Mouse (Mus musculus) megakaryocyte, embryonic 14.5 days (primary cell): Measurements from ENCODE around the gene Atxn7l1. TPM values are rescaled to one million over a fixed set of nuclear protein-coding genes. Genes with fewer than 3 reads are reported as not detected.

Source experiments
- H3K27me3 ChIP-seq: replicated peaks from 2 replicates; pipeline ENCODE3; 2012; ENCODE audit warnings: inconsistent platforms
- H3K36me3 ChIP-seq: replicated peaks from 2 replicates; pipeline ENCODE3; 2012; ENCODE audit warnings: low read length, inconsistent platforms, mixed read lengths
- H3K4me1 ChIP-seq: 2 replicates; pipeline ENCODE4 v1.6.1; 2012; ENCODE audit warnings: inconsistent platforms
- H3K4me3 ChIP-seq: replicated peaks from 2 replicates; pipeline ENCODE3; 2012; ENCODE audit warnings: moderate library complexity, mild to moderate bottlenecking, inconsistent platforms
- H3K9me3 ChIP-seq: 2 replicates; pipeline ENCODE4 v1.6.1; 2012; ENCODE audit warnings: inconsistent platforms
- FLI1 ChIP-seq: IDR thresholded peaks from 2 replicates; pipeline ENCODE4 v1.6.1; 2012; ENCODE audit warnings: low read length, inconsistent platforms, mixed read lengths
- GATA1 ChIP-seq: IDR thresholded peaks from 3 replicates; pipeline ENCODE4 v1.6.1; 2012; ENCODE audit warnings: mixed read lengths, low read length, inconsistent platforms, borderline replicate concordance
- polyA plus RNA-seq: library from polyadenylated mRNA; stranded (reverse); fragments of >175 nt; gene quantifications from 2 replicates; pipeline ENCODE4 v1.2.3, GENCODE M21; 2012; ENCODE audit warnings: low replicate concordance; ENCODE audit not compliant: insufficient read depth

Atxn7l1 gene
- polyA plus RNA-seq, 1 experiment: 22.5 TPM

GRCm38 (mm10) chr12:33322547-33322946, 175.1 kb downstream of the Atxn7l1 start:
- Histone ChIP-seq H3K36me3 (peaks cover 92% of the 10 kb centered on the region), H3K9me3 (no peaks in the 10 kb centered on the region), H3K27me3 (no peaks in the 10 kb centered on the region), H3K4me1 (peaks cover 50% of the 10 kb centered on the region), H3K4me3 (no peak overlapping the region)
- TF ChIP-seq FLI1 (no peak), GATA1 (no peak)

GRCm38 (mm10) chr12:33323821-33324220, 176.3 kb downstream of the Atxn7l1 start:
- H3K4me3 ChIP-seq: no peak overlapping the region
- peaks cover 92% of the 10 kb centered on the region for H3K36me3 ChIP-seq
- no peak for TF ChIP-seq FLI1
- no peak for TF ChIP-seq GATA1
- peaks cover 38% of the 10 kb centered on the region for H3K4me1 ChIP-seq
- no peaks in the 10 kb centered on the region for H3K27me3 ChIP-seq
- no peaks in the 10 kb centered on the region for H3K9me3 ChIP-seq

- H3K27me3 ChIP-seq: no peaks in the 10 kb centered on the region
- no peak overlapping the region for H3K4me3 ChIP-seq
- no peaks in the 10 kb centered on the region for H3K9me3 ChIP-seq
- no peak for TF ChIP-seq FLI1
- no peak for TF ChIP-seq GATA1
- H3K36me3 ChIP-seq: peaks cover 91% of the 10 kb centered on the region
- peaks cover 40% of the 10 kb centered on the region for H3K4me1 ChIP-seq
These were observed 177.9 kb downstream of the Atxn7l1 start for GRCm38 (mm10) chr12:33325424-33325823.

- no peak for TF ChIP-seq FLI1
- no peak for TF ChIP-seq GATA1
These were observed 184.6 kb downstream of the Atxn7l1 start for GRCm38 (mm10) chr12:33332046-33332445.

GRCm38 (mm10) chr12:33332796-33333195, 185.3 kb downstream of the Atxn7l1 start:
- Histone ChIP-seq H3K27me3 (no peaks in the 10 kb centered on the region), H3K36me3 (peaks cover 98% of the 10 kb centered on the region), H3K4me3 (no peak overlapping the region), H3K9me3 (no peaks in the 10 kb centered on the region), H3K4me1 (peaks cover 87% of the 10 kb centered on the region)
- TF ChIP-seq FLI1 (no peak), GATA1 (no peak)

More at GRCm38 (mm10) chr12:33332046-33332445, 184.6 kb downstream of the Atxn7l1 start:
- Histone ChIP-seq H3K4me1 (peaks cover 84% of the 10 kb centered on the region), H3K36me3 (peaks cover 98% of the 10 kb centered on the region), H3K27me3 (no peaks in the 10 kb centered on the region), H3K4me3 (no peak overlapping the region), H3K9me3 (no peaks in the 10 kb centered on the region)

- no peak overlapping the region for H3K4me3 ChIP-seq
- H3K4me1 ChIP-seq: peaks cover 94% of the 10 kb centered on the region
- TF ChIP-seq FLI1: no peak
- H3K9me3 ChIP-seq: no peaks in the 10 kb centered on the region
- H3K27me3 ChIP-seq: no peaks in the 10 kb centered on the region
- peaks cover 98% of the 10 kb centered on the region for H3K36me3 ChIP-seq
These were observed 186.4 kb downstream of the Atxn7l1 start for GRCm38 (mm10) chr12:33333914-33334313.

GRCm38 (mm10) chr12:33334511-33334910, 187.0 kb downstream of the Atxn7l1 start:
- no peak overlapping the region for H3K4me3 ChIP-seq
- H3K36me3 ChIP-seq: peaks cover 99% of the 10 kb centered on the region
- no peaks in the 10 kb centered on the region for H3K9me3 ChIP-seq
- TF ChIP-seq FLI1 (no peak), GATA1 (no peak)
- no peaks in the 10 kb centered on the region for H3K27me3 ChIP-seq
- peaks cover 88% of the 10 kb centered on the region for H3K4me1 ChIP-seq

GRCm38 (mm10) chr12:33334951-33335350, 187.5 kb downstream of the Atxn7l1 start:
- Histone ChIP-seq H3K4me1 (peaks cover 84% of the 10 kb centered on the region), H3K36me3 (peaks cover 100% of the 10 kb centered on the region), H3K4me3 (no peak overlapping the region), H3K9me3 (no peaks in the 10 kb centered on the region), H3K27me3 (no peaks in the 10 kb centered on the region)
- TF ChIP-seq GATA1: no peak
- TF ChIP-seq FLI1: no peak

GRCm38 (mm10) chr12:33335410-33335809, 187.9 kb downstream of the Atxn7l1 start:
- peaks cover 100% of the 10 kb centered on the region for H3K36me3 ChIP-seq
- TF ChIP-seq FLI1: no peak
- TF ChIP-seq GATA1: no peak

GRCm38 (mm10) chr12:33336561-33337125, 189.2 kb downstream of the Atxn7l1 start:
- Histone ChIP-seq H3K36me3 (peaks cover 100% of the 10 kb centered on the region), H3K4me3 (no peak overlapping the region), H3K4me1 (peaks cover 74% of the 10 kb centered on the region), H3K27me3 (no peaks in the 10 kb centered on the region), H3K9me3 (no peaks in the 10 kb centered on the region)
- no peak for TF ChIP-seq FLI1
- TF ChIP-seq GATA1: no peak

More at GRCm38 (mm10) chr12:33335410-33335809, 187.9 kb downstream of the Atxn7l1 start:
- Histone ChIP-seq H3K9me3 (no peaks in the 10 kb centered on the region), H3K27me3 (no peaks in the 10 kb centered on the region), H3K4me1 (peaks cover 79% of the 10 kb centered on the region), H3K4me3 (no peak overlapping the region)
